Mouse (Mus musculus) brain, embryonic 14.5 days (tissue): ENCODE measurements at regions not wholly inside any gene's neighbourhood (a gene's known extent, or its start where the extent isn't known, plus 50 kb on each side); places are given as distances from the start of the nearest gene placed in this dataset.

Experiments
- CTCF ChIP-seq: fragments of 200-500 bp; IDR thresholded peaks from 2 replicates; pipeline ENCODE4 v1.5.1; 2012; ENCODE audit warnings: inconsistent platforms, mild to moderate bottlenecking, moderate library complexity, borderline replicate concordance; ENCODE audit not compliant: insufficient read depth, insufficient read length; ENCODE audit errors: extremely low read depth
- POLR2A ChIP-seq: fragments of 200-500 bp; IDR thresholded peaks from 2 replicates; pipeline ENCODE4 v1.6.1; 2012; ENCODE audit warnings: mild to moderate bottlenecking, inconsistent platforms, borderline replicate concordance; ENCODE audit not compliant: poor library complexity, insufficient read depth, insufficient read length, severe bottlenecking; ENCODE audit errors: extremely low read depth

DNA sequence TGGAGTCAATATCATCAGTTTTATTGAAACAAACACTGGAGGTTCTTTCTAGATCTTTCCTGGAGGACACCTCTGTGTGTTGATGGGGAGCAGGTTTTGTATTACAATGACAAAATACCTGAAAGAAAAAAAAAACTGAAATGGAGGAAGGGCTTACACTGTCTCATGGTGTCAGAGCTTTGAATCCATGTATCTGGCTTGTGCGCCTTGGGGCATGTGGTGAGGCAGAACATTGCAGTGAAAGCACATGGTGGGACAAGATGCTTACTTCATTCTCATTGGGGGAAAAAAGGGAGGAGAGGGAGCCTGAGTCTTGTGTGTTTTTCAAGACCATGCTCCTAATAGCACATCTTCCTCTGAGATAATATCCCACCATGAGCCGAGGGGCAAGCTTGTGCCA lies 368.3 kb downstream of the Inhba start:
- TF ChIP-seq POLR2A = no peak
- no peak for TF ChIP-seq CTCF
